Mouse (Mus musculus) bone marrow, adult 2 months (tissue): ENCODE measurements around the gene Vps41.

ENCODE experiments used
- CTCF ChIP-seq: fragments of 200-500 bp; IDR thresholded peaks from 2 replicates; pipeline ENCODE4 v1.5.1; 2011; ENCODE audit warnings: low read length, control low read depth; ENCODE audit not compliant: control insufficient read depth, insufficient read depth
- POLR2A ChIP-seq: fragments of 200-500 bp; IDR thresholded peaks from 2 replicates; pipeline ENCODE4 v1.6.1; 2011; ENCODE audit warnings: low read depth, mild to moderate bottlenecking, control low read depth, low read length, borderline replicate concordance; ENCODE audit not compliant: control insufficient read depth

DNA sequence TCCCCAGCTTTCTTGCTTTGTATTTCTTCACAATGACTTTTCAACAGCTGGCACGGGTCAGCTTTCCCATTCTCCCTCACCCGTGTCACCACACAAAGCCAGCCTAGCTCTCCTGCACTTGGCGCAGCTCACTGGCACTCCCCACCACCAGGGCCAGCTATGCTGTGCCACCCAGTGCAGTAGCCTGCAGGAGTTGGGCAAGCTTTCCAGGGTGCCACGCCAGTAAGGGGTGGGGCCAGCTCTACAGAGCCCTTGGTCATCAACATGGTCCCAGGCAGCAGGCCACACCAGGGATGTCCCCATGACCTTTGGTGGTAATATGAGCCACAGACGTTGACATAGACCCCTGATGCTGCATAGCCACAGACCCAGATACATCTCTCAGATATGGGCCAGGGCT, 80.5 kb downstream of the Vps41 start:
- TF ChIP-seq POLR2A (no peak), CTCF (no peak)
